Mouse (Mus musculus) heart, postnatal 36 days (tissue): ENCODE measurements at regions not wholly inside any gene's neighbourhood (a gene's known extent, or its start where the extent isn't known, plus 50 kb on each side); places are given as distances from the start of the nearest gene placed in this dataset.

Experiments used
- DNase-seq, 2 experiments: peaks; one replicate each; pipeline ENCODE4 v3.0.0; 2021 to 2022
- intact Hi-C: fragments of 180-260 bp; cut with DNase I; formaldehyde crosslinking; loops from one replicate; pipeline ENCODE4 v1.15.1; 2025

GRCm38 (mm10) chr2:57772315-57772714 lies 225.4 kb upstream of the Galnt5 start:
- DNase-seq: no peak
- intact Hi-C loops: no loop called here

DNA sequence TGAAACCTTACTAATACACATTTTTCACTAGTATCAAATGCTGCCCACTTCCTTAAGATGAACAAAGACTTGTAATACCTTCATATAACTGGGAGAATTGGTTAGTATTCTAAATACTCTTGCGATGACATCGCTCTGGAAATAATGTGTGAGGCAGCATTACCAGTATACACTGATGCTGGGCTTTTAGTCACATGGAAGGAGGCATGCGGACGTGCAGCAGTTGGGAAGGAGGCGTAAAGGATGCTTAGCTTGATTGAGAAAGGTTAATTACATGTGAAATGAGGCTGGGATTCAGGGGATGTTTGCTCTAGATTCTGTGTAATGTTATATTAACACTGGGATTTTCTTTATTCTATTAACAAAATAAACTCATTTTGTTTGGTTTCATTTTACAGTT lies 221.5 kb upstream of the Galnt5 start:
- intact Hi-C loops: no loop called here
- no peak for DNase-seq

GRCm38 (mm10) chr2:57780836-57781235 lies 216.8 kb upstream of the Galnt5 start:
- intact Hi-C loops: no loop called here
- no peak for DNase-seq

DNA sequence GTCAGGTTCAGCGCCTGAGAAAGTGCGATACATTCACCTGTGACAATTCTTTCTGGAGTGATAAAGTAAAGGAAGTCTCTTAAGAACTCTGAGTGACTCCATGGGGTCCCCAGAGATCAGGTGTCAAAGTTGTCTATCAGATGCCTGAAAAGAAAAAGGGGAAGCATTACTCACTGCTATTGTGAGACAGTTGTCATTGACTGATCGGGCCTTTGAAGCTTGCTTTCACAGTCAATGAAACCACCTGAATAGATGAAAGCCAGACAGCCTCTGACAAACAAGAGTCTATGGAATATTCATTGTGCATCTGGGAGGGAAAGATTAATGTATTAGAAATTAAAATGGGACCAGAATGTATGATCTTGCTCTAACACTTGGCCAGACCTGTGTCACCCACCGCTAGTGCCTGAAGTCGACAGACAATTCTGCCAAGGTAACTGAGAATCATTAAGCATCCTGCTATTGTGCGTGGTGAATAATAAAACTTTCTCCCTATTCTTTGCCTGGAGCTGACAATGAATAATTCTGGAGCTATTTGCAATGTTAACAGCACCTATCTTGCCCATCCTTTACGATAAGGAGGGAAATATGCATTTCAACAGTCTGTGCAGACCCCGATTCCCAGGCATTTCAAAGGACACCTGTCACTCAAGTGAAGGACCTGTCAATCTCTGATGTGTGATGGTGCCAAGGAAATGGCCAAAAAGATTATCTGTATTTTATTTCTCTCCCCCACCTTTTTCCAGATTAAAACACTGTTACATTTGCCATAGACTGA lies 204.0 kb upstream of the Galnt5 start:
- intact Hi-C loops: no loop called here
- no peak for DNase-seq

DNA sequence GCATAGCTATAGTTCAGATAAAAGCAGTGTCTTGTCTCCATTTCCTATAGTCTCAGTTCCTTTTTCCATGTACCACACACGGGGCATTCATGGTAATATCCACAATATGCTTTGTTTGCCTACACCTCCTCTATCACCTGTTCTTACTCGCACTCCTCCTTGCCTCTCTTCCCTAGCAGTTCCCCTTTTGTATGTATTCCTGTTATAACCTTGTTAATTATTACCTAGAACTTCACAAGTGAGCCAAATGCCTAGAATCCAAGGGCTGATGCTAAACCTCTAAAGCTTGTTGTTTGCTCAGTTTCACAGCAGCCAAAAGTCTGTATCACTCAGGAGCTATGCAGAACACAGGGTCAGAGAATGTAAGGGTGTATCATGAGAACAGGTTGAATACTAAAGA lies 198.4 kb upstream of the Galnt5 start:
- intact Hi-C loops: no loop called here
- no peak for DNase-seq

DNA sequence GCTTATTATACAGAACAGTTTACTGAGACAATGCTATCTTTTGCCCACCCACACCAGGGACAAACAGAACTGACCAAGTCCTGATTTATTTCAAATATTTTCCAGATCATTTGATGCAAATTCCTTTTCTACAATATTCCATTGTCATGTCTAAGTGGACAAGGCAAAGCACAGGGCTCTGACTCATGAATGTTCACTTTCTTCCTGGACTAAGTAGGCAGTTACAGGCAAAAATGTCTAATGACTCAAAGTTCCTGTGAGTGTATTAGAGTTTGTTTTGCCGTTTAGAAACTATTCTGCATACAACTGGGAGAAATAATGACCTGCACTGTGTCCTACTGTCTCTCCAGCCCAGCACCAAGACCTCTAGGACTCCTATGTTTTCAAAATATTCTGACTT lies 189.8 kb upstream of the Galnt5 start:
- DNase-seq: no peak
- intact Hi-C loops: no loop called here

GRCm38 (mm10) chr2:57812996-57813395 lies 184.7 kb upstream of the Galnt5 start:
- DNase-seq: no peak

GRCm38 (mm10) chr2:57820343-57820742 lies 177.3 kb upstream of the Galnt5 start:
- intact Hi-C loops: no loop called here
- no peak for DNase-seq

More at GRCm38 (mm10) chr2:57812996-57813395, 184.7 kb upstream of the Galnt5 start:
- intact Hi-C loops: no loop called here

- DNase-seq: no peak
These were observed 176.8 kb upstream of the Galnt5 start for GRCm38 (mm10) chr2:57820923-57821322.

DNA sequence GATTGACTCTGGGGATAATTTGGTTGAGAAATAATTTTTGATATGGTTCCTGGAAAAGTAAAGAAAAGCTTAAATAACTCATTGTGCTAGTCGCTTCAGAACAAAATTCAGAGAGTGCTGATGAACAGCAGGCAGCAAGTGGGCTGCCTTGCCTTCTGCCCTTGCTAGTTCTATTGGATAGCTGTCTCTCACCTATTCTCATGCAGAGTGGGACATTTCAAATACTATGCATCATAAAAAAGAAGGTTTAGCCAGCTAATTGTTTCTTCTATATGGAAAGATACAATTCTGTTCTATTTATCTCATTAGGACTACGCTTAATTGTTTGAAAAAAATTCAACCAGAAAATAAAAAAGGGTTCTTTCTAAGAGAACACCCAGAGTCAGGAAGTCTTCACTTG lies 169.4 kb upstream of the Galnt5 start:
- intact Hi-C loops: no loop called here
- DNase-seq: no peak

More at GRCm38 (mm10) chr2:57820923-57821322, 176.8 kb upstream of the Galnt5 start:
- intact Hi-C loops: no loop called here

- intact Hi-C loops: loop anchor here (1.0 kb wide), 1 partner anchor 1718 kb away; no protein-coding TSS in a partner anchor
- DNase-seq: peak; percentile 16 to 51
These were observed 164.9 kb upstream of the Galnt5 start for GRCm38 (mm10) chr2:57832565-57833355.

DNA sequence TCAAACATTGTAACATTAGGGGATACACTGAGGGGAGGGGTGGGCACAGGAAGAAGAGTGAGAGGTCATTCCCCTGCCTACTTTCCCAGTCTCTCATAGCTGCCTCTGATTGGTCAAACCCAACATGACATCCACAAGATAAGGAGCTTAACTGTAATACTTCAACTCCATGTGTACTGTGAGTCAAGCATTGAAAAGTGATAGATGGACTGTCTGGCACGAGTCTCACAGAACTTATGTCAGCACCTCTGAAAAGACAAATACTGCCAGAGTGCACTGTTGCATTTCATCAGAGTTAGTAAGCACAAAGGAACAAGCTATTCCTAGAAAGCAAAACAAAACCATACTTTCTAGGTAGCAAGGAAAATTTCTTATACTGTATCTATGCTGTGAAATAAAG lies 152.5 kb upstream of the Galnt5 start:
- DNase-seq: no peak
- intact Hi-C loops: no loop called here

GRCm38 (mm10) chr2:57847707-57848106 lies 150.0 kb upstream of the Galnt5 start:
- intact Hi-C loops: no loop called here
- DNase-seq: peak in 1 of 2 experiments; percentile 5

- intact Hi-C loops: loop anchor here (10.0 kb wide), 1 partner anchor 735 kb away; no protein-coding TSS in a partner anchor
- DNase-seq: no peak
These were observed 148.2 kb upstream of the Galnt5 start for GRCm38 (mm10) chr2:57849338-57850057.

GRCm38 (mm10) chr2:57850058-57850400 lies 147.7 kb upstream of the Galnt5 start:
- DNase-seq: no peak
- intact Hi-C loops: loop anchor here (10.0 kb wide), 1 partner anchor 735 kb away; no protein-coding TSS in a partner anchor

GRCm38 (mm10) chr2:57856524-57857107 lies 141.1 kb upstream of the Galnt5 start:
- intact Hi-C loops: loop anchor here (10.0 kb wide), 1 partner anchor 742 kb away; no protein-coding TSS in a partner anchor
- DNase-seq: peak; percentile 37 to 44

- DNase-seq: no peak
- intact Hi-C loops: no loop called here
These were observed 132.4 kb upstream of the Galnt5 start for GRCm38 (mm10) chr2:57865289-57865688.

DNA sequence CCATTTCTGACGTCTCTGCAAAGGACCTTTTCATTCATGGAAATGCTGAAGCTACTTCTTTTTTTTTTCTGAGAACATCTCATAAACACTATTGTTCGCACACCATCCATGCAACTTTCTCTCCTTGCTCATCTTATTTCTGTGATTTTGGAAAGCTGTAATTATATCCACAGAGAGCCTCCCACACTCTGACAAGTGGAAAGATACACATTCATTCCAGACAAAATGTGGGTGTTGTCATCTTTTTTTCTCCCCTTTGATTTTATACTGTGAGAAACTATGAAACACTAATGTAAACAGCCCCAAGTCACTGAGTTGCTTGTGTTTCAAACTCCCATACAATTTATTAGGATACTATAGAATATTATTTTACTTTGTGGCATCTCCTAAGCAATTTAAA lies 129.6 kb upstream of the Galnt5 start:
- no peak for DNase-seq
- intact Hi-C loops: no loop called here

- DNase-seq: no peak
- intact Hi-C loops: no loop called here
These were observed 97.5 kb upstream of the Galnt5 start for GRCm38 (mm10) chr2:57900168-57900567.

GRCm38 (mm10) chr2:57900580-57901247 lies 97.0 kb upstream of the Galnt5 start:
- intact Hi-C loops: no loop called here
- DNase-seq: no peak
